Mouse (Mus musculus) urinary bladder, adult 2 months (tissue): ENCODE measurements around the gene Inpp4a. TPM values are rescaled to one million over a fixed set of nuclear protein-coding genes. Genes with fewer than 3 reads are reported as not detected.

Experiments used
- DNase-seq: peaks from one replicate; pipeline ENCODE4 v3.0.0; 2022; ENCODE audit warnings: low spot score
- polyA plus RNA-seq: library from polyadenylated mRNA; depleted of rRNA; stranded (reverse); fragments of >200 nt; gene quantifications from 2 replicates; pipeline ENCODE4 v1.2.3, GENCODE M21; 2012

Gene Inpp4a
- polyA plus RNA-seq, 1 experiment, result 27.8 TPM

GRCm38 (mm10) chr1:37323208-37323607 lies 23.5 kb downstream of the Inpp4a start:
- DNase-seq, result no peak

GRCm38 (mm10) chr1:37324569-37324968 lies 24.9 kb downstream of the Inpp4a start:
- no peak for DNase-seq

- DNase-seq, result no peak
These were observed 27.6 kb downstream of the Inpp4a start for GRCm38 (mm10) chr1:37327311-37327710.

GRCm38 (mm10) chr1:37329132-37329531 lies 29.5 kb downstream of the Inpp4a start:
- no peak for DNase-seq

GRCm38 (mm10) chr1:37329831-37330230 lies 30.2 kb downstream of the Inpp4a start:
- no peak for DNase-seq

GRCm38 (mm10) chr1:37332756-37333155 lies 33.1 kb downstream of the Inpp4a start:
- no peak for DNase-seq

GRCm38 (mm10) chr1:37333741-37334440 lies 34.2 kb downstream of the Inpp4a start:
- no peak for DNase-seq

- DNase-seq, result no peak
These were observed 36.4 kb downstream of the Inpp4a start for GRCm38 (mm10) chr1:37336022-37336421.

- DNase-seq, result no peak
These were observed 37.1 kb downstream of the Inpp4a start for GRCm38 (mm10) chr1:37336794-37337193.

GRCm38 (mm10) chr1:37337273-37337672 lies 37.6 kb downstream of the Inpp4a start:
- DNase-seq, result no peak

- no peak for DNase-seq
These were observed 39.5 kb downstream of the Inpp4a start for GRCm38 (mm10) chr1:37339144-37339543.

GRCm38 (mm10) chr1:37341347-37341746 lies 41.7 kb downstream of the Inpp4a start:
- DNase-seq, result no peak

- no peak for DNase-seq
These were observed 42.2 kb downstream of the Inpp4a start for GRCm38 (mm10) chr1:37341914-37342313.

- DNase-seq, result no peak
These were observed 42.9 kb downstream of the Inpp4a start for GRCm38 (mm10) chr1:37342524-37342923.

- no peak for DNase-seq
These were observed 43.6 kb downstream of the Inpp4a start for GRCm38 (mm10) chr1:37343265-37343664.

GRCm38 (mm10) chr1:37344223-37344916 lies 44.7 kb downstream of the Inpp4a start:
- DNase-seq, result no peak

- no peak for DNase-seq
These were observed 47.9 kb downstream of the Inpp4a start for GRCm38 (mm10) chr1:37347361-37348080.

- no peak for DNase-seq
These were observed 51.4 kb downstream of the Inpp4a start for GRCm38 (mm10) chr1:37350886-37351651.

- no peak for DNase-seq
These were observed 52.3 kb downstream of the Inpp4a start for GRCm38 (mm10) chr1:37351961-37352360.

- no peak for DNase-seq
These were observed 53.8 kb downstream of the Inpp4a start for GRCm38 (mm10) chr1:37353456-37353855.

- no peak for DNase-seq
These were observed 55.8 kb downstream of the Inpp4a start for GRCm38 (mm10) chr1:37355492-37355891.

GRCm38 (mm10) chr1:37356305-37356704 lies 56.6 kb downstream of the Inpp4a start:
- no peak for DNase-seq
